Mouse (Mus musculus): ENCODE data around the gene Rnf38. TPM values are rescaled to one million over a fixed set of nuclear protein-coding genes. Genes with fewer than 3 reads are reported as not detected.

Gene Rnf38
- polyA plus RNA-seq, 1 experiment = 53.5 TPM

DNA sequence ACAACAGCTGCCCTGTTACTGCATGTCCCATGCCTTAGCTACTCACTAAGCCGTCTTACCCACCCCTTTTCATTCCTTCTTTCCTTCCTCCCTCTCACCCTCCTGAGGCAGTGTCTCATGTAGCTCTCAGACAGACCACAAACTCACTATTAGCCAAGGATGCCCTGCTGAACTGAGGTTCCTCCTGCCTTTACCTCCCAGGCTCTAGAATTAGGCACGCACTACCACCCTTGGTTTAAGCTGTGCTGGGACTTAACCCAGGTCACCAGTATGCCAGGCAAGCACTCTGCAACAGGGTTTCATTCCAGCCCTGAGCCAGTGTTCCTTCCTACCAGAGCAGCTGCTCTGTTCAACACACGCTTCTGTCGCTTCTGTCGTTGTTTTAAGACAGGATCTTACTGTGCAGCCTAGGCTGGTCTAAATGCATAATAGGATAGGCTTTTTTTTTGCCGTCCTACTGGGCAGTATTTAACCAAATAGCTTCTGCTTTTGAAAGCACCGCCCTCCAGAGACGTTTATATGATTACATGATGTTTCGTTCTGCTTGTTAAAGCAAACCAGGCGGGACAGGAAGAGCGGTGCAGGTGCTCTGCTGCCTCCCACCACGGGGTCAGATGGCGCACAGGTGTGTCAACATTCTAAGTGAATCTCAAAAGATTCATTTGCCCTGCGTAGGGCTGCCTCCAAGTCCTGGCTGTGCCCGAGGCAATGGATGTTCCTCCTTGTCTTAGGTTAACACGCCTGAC is 120.0 kb downstream of the Rnf38 start:
- Histone ChIP-seq H3K27ac (ENCODE audit: insufficient read depth, low read length) (no peak overlapping the region), H3K4me3 (replicated peaks; ENCODE audit: insufficient read depth, low read depth, low read length) (no peak overlapping the region), H3K4me1 (ENCODE audit: control insufficient read depth, insufficient read depth, low read length) (no peaks in the 10 kb centered on the region), H3K27me3 (ENCODE audit: control insufficient read depth, insufficient read depth, low read length) (no peaks in the 10 kb centered on the region)
- DNase-seq = no peak
- TF ChIP-seq CTCF (IDR thresholded peaks at IDR 0.05; ENCODE audit: borderline replicate concordance, insufficient read depth, low read depth, low read length) = no peak
- no peak for TF ChIP-seq POLR2A (IDR thresholded peaks at IDR 0.05; ENCODE audit: borderline replicate concordance, insufficient read depth, low read length)
- WGBS = 29% methylated on average over 16 of the region's 16 CpGs

DNA sequence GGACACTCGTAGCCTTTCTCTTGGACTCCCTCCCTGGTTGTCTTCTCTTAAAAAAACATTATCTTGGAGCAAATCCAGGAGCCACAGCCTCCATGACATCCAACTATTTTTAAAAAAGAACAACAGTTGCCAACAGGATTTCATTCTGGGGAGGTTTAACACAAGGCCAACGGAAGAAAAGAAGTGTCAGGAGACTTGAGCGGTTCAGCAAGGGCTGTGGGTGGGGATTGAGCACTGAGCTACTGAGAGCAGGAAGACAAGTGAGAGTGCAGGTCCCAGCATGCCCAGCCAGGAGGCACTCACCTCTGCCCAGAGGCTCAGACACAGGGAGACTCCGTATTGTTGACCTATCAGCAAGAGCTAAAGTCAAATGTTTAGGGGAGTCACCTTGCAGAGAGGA is 120.8 kb downstream of the Rnf38 start:
- no peak overlapping the region for H3K27ac ChIP-seq (ENCODE audit: insufficient read depth, low read length)
- WGBS = 32% methylated on average over 4 of the region's 4 CpGs
- no peaks in the 10 kb centered on the region for H3K27me3 ChIP-seq (ENCODE audit: control insufficient read depth, insufficient read depth, low read length)
- no peak for DNase-seq
- no peaks in the 10 kb centered on the region for H3K4me1 ChIP-seq (ENCODE audit: control insufficient read depth, insufficient read depth, low read length)
- TF ChIP-seq CTCF (IDR thresholded peaks at IDR 0.05; ENCODE audit: borderline replicate concordance, insufficient read depth, low read depth, low read length) = no peak
- TF ChIP-seq POLR2A (IDR thresholded peaks at IDR 0.05; ENCODE audit: borderline replicate concordance, insufficient read depth, low read length) = no peak
- H3K4me3 ChIP-seq (replicated peaks; ENCODE audit: insufficient read depth, low read depth, low read length) = no peak overlapping the region

DNA sequence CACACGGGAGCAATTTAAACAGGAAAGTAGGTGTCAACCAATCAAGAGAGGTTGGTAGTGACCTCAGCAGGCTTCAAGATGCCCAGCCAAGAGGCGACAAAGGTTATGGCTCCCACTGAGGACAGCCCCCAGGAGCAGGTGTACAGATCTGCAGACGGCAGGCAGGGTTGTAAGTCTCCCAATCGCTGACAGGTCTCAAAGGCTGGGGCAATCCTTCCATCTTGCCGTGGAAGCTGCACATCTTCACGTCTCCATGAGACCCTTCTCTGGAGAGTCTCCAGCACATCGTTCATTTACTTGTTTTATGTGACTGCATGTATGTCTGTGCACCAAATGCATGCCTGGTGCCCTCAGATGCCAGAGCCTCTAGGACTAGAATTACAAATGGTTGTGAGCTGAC is 122.8 kb downstream of the Rnf38 start:
- TF ChIP-seq CTCF (IDR thresholded peaks at IDR 0.05; ENCODE audit: borderline replicate concordance, insufficient read depth, low read depth, low read length) (no peak), POLR2A (IDR thresholded peaks at IDR 0.05; ENCODE audit: borderline replicate concordance, insufficient read depth, low read length) (no peak)
- no peak overlapping the region for H3K4me3 ChIP-seq (replicated peaks; ENCODE audit: insufficient read depth, low read depth, low read length)
- DNase-seq = no peak
- no peak overlapping the region for H3K27ac ChIP-seq (ENCODE audit: insufficient read depth, low read length)
- H3K4me1 ChIP-seq (ENCODE audit: control insufficient read depth, insufficient read depth, low read length) = no peaks in the 10 kb centered on the region
- 80% methylated on average over 7 of the region's 7 CpGs for WGBS
- H3K27me3 ChIP-seq (ENCODE audit: control insufficient read depth, insufficient read depth, low read length) = no peaks in the 10 kb centered on the region; the same call in 1 of the 2 replicates

DNA sequence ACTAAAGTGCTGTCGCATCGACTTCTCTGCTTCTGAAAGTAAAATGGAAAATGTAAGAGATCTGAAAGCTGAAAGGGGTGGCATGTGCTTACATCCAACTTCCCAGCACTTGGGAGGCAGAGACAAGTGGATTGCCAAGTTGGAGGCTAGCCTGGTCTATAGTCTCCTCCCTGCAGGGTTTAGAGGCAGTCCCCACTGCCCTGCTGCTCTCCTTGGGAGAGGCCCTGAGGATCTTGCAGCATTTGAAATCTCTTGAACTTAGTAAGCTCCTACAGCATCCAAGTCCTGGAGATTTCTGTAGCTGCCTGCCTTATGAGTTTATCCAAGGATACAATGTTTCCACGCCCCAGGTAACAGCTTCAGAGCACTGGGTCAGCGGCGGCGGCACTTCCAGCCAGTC is 125.3 kb downstream of the Rnf38 start:
- Histone ChIP-seq H3K27me3 (ENCODE audit: control insufficient read depth, insufficient read depth, low read length) (no peaks in the 10 kb centered on the region; the same call in 1 of the 2 replicates), H3K4me3 (replicated peaks; ENCODE audit: insufficient read depth, low read depth, low read length) (no peak overlapping the region), H3K4me1 (ENCODE audit: control insufficient read depth, insufficient read depth, low read length) (no peaks in the 10 kb centered on the region), H3K27ac (ENCODE audit: insufficient read depth, low read length) (no peak overlapping the region)
- TF ChIP-seq CTCF (IDR thresholded peaks at IDR 0.05; ENCODE audit: borderline replicate concordance, insufficient read depth, low read depth, low read length) (no peak), POLR2A (IDR thresholded peaks at IDR 0.05; ENCODE audit: borderline replicate concordance, insufficient read depth, low read length) (no peak)
- 89% methylated on average over 6 of the region's 6 CpGs for WGBS
- DNase-seq = no peak

DNA sequence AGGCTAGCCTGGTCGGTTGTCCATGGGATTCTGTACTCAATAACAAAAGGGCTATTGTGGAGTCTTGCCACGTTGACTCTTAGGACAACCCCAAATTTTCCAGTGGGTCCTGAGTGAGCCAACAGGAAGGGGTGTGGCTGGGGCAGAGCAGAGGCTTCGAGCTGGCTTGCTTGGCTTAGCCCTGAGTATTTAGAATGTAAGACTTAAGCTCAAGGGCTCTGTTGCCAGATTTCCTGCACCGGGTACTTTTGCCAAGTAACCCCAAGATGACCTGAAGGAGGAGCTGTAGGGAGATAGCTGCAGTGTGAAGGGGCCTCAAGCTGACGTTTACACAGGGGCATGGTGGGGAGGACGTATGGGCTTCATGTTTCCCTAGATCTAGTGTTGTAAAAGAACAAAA is 126.2 kb downstream of the Rnf38 start:
- TF ChIP-seq CTCF (IDR thresholded peaks at IDR 0.05; ENCODE audit: borderline replicate concordance, insufficient read depth, low read depth, low read length) (no peak), POLR2A (IDR thresholded peaks at IDR 0.05; ENCODE audit: borderline replicate concordance, insufficient read depth, low read length) (no peak)
- no peak for DNase-seq
- WGBS = 32% methylated on average over 6 of the region's 6 CpGs
- Histone ChIP-seq H3K27me3 (ENCODE audit: control insufficient read depth, insufficient read depth, low read length) (no peaks in the 10 kb centered on the region; the same call in 1 of the 2 replicates), H3K4me1 (ENCODE audit: control insufficient read depth, insufficient read depth, low read length) (no peaks in the 10 kb centered on the region), H3K4me3 (replicated peaks; ENCODE audit: insufficient read depth, low read depth, low read length) (no peak overlapping the region), H3K27ac (ENCODE audit: insufficient read depth, low read length) (no peak overlapping the region)

DNA sequence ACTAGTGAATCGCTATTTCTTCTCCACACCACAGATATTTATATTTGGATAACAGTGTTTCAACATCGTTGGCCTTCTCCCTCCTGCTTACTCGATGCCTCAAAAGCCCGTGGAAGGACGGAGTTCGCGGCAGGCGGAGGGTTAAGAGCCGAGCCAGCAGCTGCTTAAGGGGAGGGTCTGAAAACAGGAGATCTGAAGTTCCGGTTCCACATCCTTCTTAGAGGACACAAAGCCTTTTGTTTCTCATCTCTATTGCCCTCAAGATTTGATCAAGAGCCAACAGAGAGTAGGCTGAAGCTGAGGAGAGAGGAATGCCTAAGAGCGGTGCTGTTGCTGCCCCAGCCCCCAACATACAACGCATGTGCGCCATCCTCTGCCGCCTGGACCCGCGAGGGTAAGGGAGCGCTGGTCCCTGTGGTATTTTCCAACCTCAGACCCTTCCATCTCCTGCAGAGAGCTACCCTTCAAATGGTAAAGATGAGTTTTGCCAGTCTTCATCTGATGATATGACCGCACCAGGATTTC is 127.2 kb downstream of the Rnf38 start:
- TF ChIP-seq POLR2A (IDR thresholded peaks at IDR 0.05; ENCODE audit: borderline replicate concordance, insufficient read depth, low read length) (no peak), CTCF (IDR thresholded peaks at IDR 0.05; ENCODE audit: borderline replicate concordance, insufficient read depth, low read depth, low read length) (no peak)
- H3K27me3 ChIP-seq (ENCODE audit: control insufficient read depth, insufficient read depth, low read length) = no peaks in the 10 kb centered on the region; the same call in 1 of the 2 replicates
- no peak overlapping the region for H3K27ac ChIP-seq (ENCODE audit: insufficient read depth, low read length)
- H3K4me3 ChIP-seq (replicated peaks; ENCODE audit: insufficient read depth, low read depth, low read length) = no peak overlapping the region
- H3K4me1 ChIP-seq (ENCODE audit: control insufficient read depth, insufficient read depth, low read length) = no peaks in the 10 kb centered on the region
- DNase-seq = no peak
- 19% methylated on average over 18 of the region's 18 CpGs for WGBS

DNA sequence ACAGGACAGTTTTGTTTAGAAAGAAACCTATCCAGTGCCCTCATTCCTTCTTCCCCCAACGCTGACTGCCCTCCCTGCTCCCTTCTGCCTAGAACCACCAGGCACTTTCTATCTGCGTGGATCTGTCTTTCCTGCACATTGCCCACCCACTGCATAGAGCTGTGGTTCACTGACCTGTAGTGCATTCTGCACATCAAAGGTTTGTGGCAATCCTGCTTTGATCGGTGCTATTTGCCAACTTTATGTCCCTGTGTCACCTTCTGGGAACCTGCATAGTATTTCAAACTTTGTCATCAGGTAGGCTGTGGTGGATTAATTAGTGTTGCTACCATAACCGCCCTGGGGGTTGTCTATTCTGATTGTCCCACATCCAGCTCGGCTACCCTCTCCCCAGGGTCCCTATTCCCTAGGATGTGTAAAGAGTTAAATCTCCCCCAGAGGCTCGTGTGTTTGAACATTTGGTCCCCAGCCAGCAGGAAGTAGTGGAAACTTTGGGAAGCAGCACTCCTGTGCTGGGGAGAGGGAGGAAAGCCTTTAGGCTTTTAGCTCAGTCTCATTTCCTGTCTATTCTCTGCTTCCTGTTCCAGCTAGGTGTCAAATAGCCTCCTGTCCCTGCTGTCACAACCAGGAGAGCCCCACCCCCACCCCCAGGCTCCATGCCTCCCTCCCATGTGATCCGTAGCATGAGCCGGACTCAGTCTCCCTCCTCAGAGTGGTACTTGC is 129.2 kb downstream of the Rnf38 start:
- TF ChIP-seq POLR2A (IDR thresholded peaks at IDR 0.05; ENCODE audit: borderline replicate concordance, insufficient read depth, low read length) (no peak), CTCF (IDR thresholded peaks at IDR 0.05; ENCODE audit: borderline replicate concordance, insufficient read depth, low read depth, low read length) (no peak)
- no peak for DNase-seq
- Histone ChIP-seq H3K4me1 (ENCODE audit: control insufficient read depth, insufficient read depth, low read length) (no peaks in the 10 kb centered on the region), H3K4me3 (replicated peaks; ENCODE audit: insufficient read depth, low read depth, low read length) (no peak overlapping the region), H3K27ac (ENCODE audit: insufficient read depth, low read length) (no peak overlapping the region), H3K27me3 (ENCODE audit: control insufficient read depth, insufficient read depth, low read length) (no peaks in the 10 kb centered on the region; the same call in 1 of the 2 replicates)
- WGBS = 56% methylated on average over 8 of the region's 8 CpGs

Measured in cerebellum, adult 2 months (tissue).